Mouse (Mus musculus) cerebellum, adult 2 months (tissue): ENCODE measurements around the gene Cdsn.

Source experiments
- CTCF ChIP-seq: fragments of 200-500 bp; IDR thresholded peaks from 2 replicates; pipeline ENCODE4 v1.5.1; 2011; ENCODE audit warnings: low read depth, mild to moderate bottlenecking, control low read depth, low read length, moderate library complexity, borderline replicate concordance; ENCODE audit not compliant: insufficient read depth
- POLR2A ChIP-seq: fragments of 200-500 bp; IDR thresholded peaks from 2 replicates; pipeline ENCODE4 v1.6.1; 2011; ENCODE audit warnings: low read length, control low read depth, borderline replicate concordance; ENCODE audit not compliant: insufficient read depth

DNA sequence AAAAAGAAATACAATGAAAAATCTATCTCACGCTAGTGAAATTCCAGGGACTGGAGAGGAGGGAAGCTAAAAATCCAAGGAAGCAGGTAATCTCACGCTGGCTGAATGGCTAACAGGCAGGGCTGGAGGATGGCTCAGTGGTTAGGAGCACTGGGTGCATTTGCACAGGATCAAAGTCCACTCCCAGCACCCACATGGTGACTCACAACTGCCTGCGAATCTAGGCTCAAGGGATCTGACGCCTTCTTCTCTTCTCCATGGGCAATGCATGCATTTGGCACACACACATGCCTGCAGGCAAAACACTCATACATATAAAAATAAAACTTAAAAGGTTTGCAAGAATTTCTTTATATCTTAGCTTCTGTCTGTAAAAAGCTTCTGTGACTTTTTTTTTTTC lies 14.5 kb upstream of the Cdsn start:
- TF ChIP-seq CTCF: no peak
- TF ChIP-seq POLR2A: no peak
